Mouse (Mus musculus): ENCODE measurements at regions not wholly inside any gene's neighbourhood (a gene's known extent, or its start where the extent isn't known, plus 50 kb on each side); places are given as distances from the start of the nearest gene placed in this dataset.

DNA sequence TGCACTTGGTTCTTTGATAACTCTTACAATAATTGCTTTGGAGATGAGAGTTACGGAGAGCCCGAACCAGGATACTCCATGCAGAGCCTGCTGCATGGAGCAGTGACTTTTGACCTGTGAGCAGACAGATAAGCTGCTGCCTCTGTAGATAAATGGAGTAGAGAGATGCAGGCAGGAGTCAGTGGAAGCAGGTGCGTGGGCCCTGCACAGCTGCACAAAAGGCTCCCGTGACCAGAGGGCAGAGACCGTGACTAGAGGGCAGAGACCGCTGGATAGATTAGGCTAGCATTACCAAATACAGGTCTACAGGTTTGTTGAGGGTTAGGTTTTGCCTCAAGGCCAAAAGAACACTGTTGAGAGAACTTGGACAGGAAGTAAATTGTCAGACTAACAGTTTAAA, 76.9 kb upstream of the Plekha5 start:
- H3K27me3 ChIP-seq (replicated peaks) = no peaks in the 10 kb centered on the region
- no peaks in the 10 kb centered on the region for H3K4me1 ChIP-seq
- H3K9me3 ChIP-seq = peaks cover 20% of the 10 kb centered on the region
- no peaks in the 10 kb centered on the region for H3K36me3 ChIP-seq (replicated peaks; ENCODE audit: low read length)
- H3K4me3 ChIP-seq (replicated peaks) = no peak overlapping the region
- TF ChIP-seq FLI1 (IDR thresholded peaks at IDR 0.05; ENCODE audit: low read length) (no peak), GATA1 (IDR thresholded peaks at IDR 0.05; ENCODE audit: borderline replicate concordance, low read length) (no peak)

GRCm38 (mm10) chr6:140343638-140344037, 80.2 kb upstream of the Plekha5 start:
- no peaks in the 10 kb centered on the region for H3K27me3 ChIP-seq (replicated peaks)
- TF ChIP-seq GATA1 (IDR thresholded peaks at IDR 0.05; ENCODE audit: borderline replicate concordance, low read length) (no peak), FLI1 (IDR thresholded peaks at IDR 0.05; ENCODE audit: low read length) (no peak)

GRCm38 (mm10) chr6:140342881-140343280, 81.0 kb upstream of the Plekha5 start:
- Histone ChIP-seq H3K27me3 (replicated peaks) (no peaks in the 10 kb centered on the region), H3K4me3 (replicated peaks) (no peak overlapping the region), H3K9me3 (peaks cover 28% of the 10 kb centered on the region), H3K4me1 (0 out of 2 replicates have a peak, but pooled peaks cover 3% of the 10 kb centered on the region), H3K36me3 (replicated peaks; ENCODE audit: low read length) (no peaks in the 10 kb centered on the region)
- TF ChIP-seq GATA1 (IDR thresholded peaks at IDR 0.05; ENCODE audit: borderline replicate concordance, low read length) (no peak), FLI1 (IDR thresholded peaks at IDR 0.05; ENCODE audit: low read length) (no peak)

More at GRCm38 (mm10) chr6:140343638-140344037, 80.2 kb upstream of the Plekha5 start:
- Histone ChIP-seq H3K4me3 (replicated peaks) (no peak overlapping the region), H3K4me1 (no peaks in the 10 kb centered on the region), H3K9me3 (peaks cover 28% of the 10 kb centered on the region), H3K36me3 (replicated peaks; ENCODE audit: low read length) (no peaks in the 10 kb centered on the region)

DNA sequence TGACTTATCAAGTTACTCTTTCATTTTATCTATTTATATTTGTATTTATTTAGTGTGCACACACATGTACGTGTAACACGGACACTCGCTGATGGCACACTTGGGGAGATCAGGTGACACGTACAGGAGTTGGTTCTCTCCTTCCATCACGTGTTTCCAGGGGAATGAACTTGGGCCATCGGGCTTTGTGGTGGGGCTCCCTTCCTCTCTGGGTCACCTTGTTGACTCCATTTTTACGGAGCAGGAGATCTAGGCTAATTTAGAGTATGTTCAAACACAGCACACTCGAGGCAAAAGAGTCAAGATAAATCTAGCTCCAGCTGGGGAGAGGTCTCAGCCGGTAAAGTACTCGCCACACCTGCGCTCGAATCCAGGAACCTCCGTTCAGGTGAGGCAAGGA, 84.1 kb upstream of the Plekha5 start:
- H3K4me3 ChIP-seq (replicated peaks) = no peak overlapping the region
- peaks cover 8% of the 10 kb centered on the region; the same call in 1 of the 2 replicates for H3K4me1 ChIP-seq
- peaks cover 12% of the 10 kb centered on the region; the same call in 1 of the 2 replicates for H3K9me3 ChIP-seq
- TF ChIP-seq GATA1 (IDR thresholded peaks at IDR 0.05; ENCODE audit: borderline replicate concordance, low read length) (no peak), FLI1 (IDR thresholded peaks at IDR 0.05; ENCODE audit: low read length) (no peak)
- H3K27me3 ChIP-seq (replicated peaks) = no peaks in the 10 kb centered on the region
- no peaks in the 10 kb centered on the region for H3K36me3 ChIP-seq (replicated peaks; ENCODE audit: low read length)

GRCm38 (mm10) chr6:140337897-140338749, 85.7 kb upstream of the Plekha5 start:
- 0 out of 2 replicates have a peak, but pooled peaks cover 8% of the 10 kb centered on the region for H3K9me3 ChIP-seq
- TF ChIP-seq FLI1 (IDR thresholded peaks at IDR 0.05; ENCODE audit: low read length) (no peak), GATA1 (IDR thresholded peaks at IDR 0.05; ENCODE audit: borderline replicate concordance, low read length) (no peak)
- no peaks in the 10 kb centered on the region for H3K27me3 ChIP-seq (replicated peaks)
- H3K4me1 ChIP-seq = peaks cover 8% of the 10 kb centered on the region; the same call in 1 of the 2 replicates
- peak overlapping the region; percentile 59 for H3K4me3 ChIP-seq (replicated peaks)
- no peaks in the 10 kb centered on the region for H3K36me3 ChIP-seq (replicated peaks; ENCODE audit: low read length)

- Histone ChIP-seq H3K9me3 (peaks cover 16% of the 10 kb centered on the region), H3K4me3 (replicated peaks) (no peak overlapping the region), H3K4me1 (peaks cover 8% of the 10 kb centered on the region; the same call in 1 of the 2 replicates), H3K36me3 (replicated peaks; ENCODE audit: low read length) (no peaks in the 10 kb centered on the region), H3K27me3 (replicated peaks) (no peaks in the 10 kb centered on the region)
- TF ChIP-seq FLI1 (IDR thresholded peaks at IDR 0.05; ENCODE audit: low read length) (no peak), GATA1 (IDR thresholded peaks at IDR 0.05; ENCODE audit: borderline replicate concordance, low read length) (no peak)
These were observed 86.8 kb upstream of the Plekha5 start for GRCm38 (mm10) chr6:140337083-140337491.

GRCm38 (mm10) chr6:140336414-140336941, 87.4 kb upstream of the Plekha5 start:
- TF ChIP-seq FLI1 (IDR thresholded peaks at IDR 0.05; ENCODE audit: low read length) (no peak), GATA1 (IDR thresholded peaks at IDR 0.05; ENCODE audit: borderline replicate concordance, low read length) (no peak)
- Histone ChIP-seq H3K4me3 (replicated peaks) (peak overlapping the region; percentile 69), H3K27me3 (replicated peaks) (no peaks in the 10 kb centered on the region), H3K36me3 (replicated peaks; ENCODE audit: low read length) (no peaks in the 10 kb centered on the region), H3K9me3 (peaks cover 16% of the 10 kb centered on the region), H3K4me1 (peaks cover 8% of the 10 kb centered on the region; the same call in 1 of the 2 replicates)

DNA sequence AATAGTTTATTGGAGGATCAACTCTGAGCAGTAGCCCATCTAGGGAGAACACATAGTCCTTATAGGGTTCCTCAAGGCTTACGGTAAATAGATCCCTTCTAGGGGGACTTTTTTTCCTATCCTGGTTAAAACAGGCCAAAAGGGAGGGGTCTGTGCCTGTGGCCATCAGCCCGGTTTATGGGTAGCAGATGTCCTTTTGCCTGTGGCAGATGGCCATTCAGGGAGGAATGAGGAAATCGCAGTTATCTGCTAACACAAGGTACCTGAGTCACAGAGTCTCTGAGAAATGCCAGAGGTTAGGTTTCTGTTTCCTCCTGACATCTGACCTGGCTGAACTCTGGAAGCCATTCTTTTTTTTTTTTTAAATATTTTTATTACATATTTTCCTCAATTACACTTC, 90.5 kb upstream of the Plekha5 start:
- Histone ChIP-seq H3K36me3 (replicated peaks; ENCODE audit: low read length) (no peaks in the 10 kb centered on the region), H3K4me1 (peaks cover 8% of the 10 kb centered on the region; the same call in 1 of the 2 replicates), H3K27me3 (replicated peaks) (no peaks in the 10 kb centered on the region), H3K4me3 (replicated peaks) (no peak overlapping the region), H3K9me3 (peaks cover 18% of the 10 kb centered on the region)
- TF ChIP-seq FLI1 (IDR thresholded peaks at IDR 0.05; ENCODE audit: low read length) (no peak), GATA1 (IDR thresholded peaks at IDR 0.05; ENCODE audit: borderline replicate concordance, low read length) (no peak)

GRCm38 (mm10) chr6:140308641-140309040, 115.2 kb upstream of the Plekha5 start:
- no peaks in the 10 kb centered on the region for H3K27me3 ChIP-seq (replicated peaks)
- no peaks in the 10 kb centered on the region for H3K4me1 ChIP-seq
- H3K36me3 ChIP-seq (replicated peaks; ENCODE audit: low read length) = no peaks in the 10 kb centered on the region
- H3K4me3 ChIP-seq (replicated peaks) = no peak overlapping the region
- H3K9me3 ChIP-seq = peaks cover 48% of the 10 kb centered on the region
- TF ChIP-seq GATA1 (IDR thresholded peaks at IDR 0.05; ENCODE audit: borderline replicate concordance, low read length) = no peak
- no peak for TF ChIP-seq FLI1 (IDR thresholded peaks at IDR 0.05; ENCODE audit: low read length)

Measured in megakaryocyte, embryonic 14.5 days (primary cell).